Mouse (Mus musculus) myocyte (in vitro differentiated cells): Measurements from ENCODE around the gene Kirrel3. TPM values are rescaled to one million over a fixed set of nuclear protein-coding genes. Genes with fewer than 3 reads are reported as not detected.
A peak's percentile ranks its signal among the peaks of the same experiment; 100 is the strongest.

ENCODE experiments used
- H3K27me3 ChIP-seq: one replicate; pipeline ENCODE4 v1.6.1; 2011; ENCODE audit not compliant: control insufficient read depth, insufficient read depth, insufficient read length
- H3K36me3 ChIP-seq: one replicate; pipeline ENCODE4 v1.6.1; 2011; ENCODE audit not compliant: control insufficient read depth, insufficient read depth
- H3K4me2 ChIP-seq: one replicate; pipeline ENCODE4 v1.6.1; 2011; ENCODE audit warnings: low read depth, control low read depth
- H3K4me3 ChIP-seq: one replicate; pipeline ENCODE4 v1.5.1; 2011; ENCODE audit warnings: mild to moderate bottlenecking, control low read depth, moderate library complexity
- H3K79me2 ChIP-seq: one replicate; pipeline ENCODE4 v1.6.1; 2011; ENCODE audit not compliant: control insufficient read depth, insufficient read depth
- H3ac ChIP-seq: one replicate; pipeline ENCODE4 v1.6.1; 2011; ENCODE audit not compliant: control insufficient read depth, insufficient read length
- CEBPB ChIP-seq: IDR thresholded peaks from 2 replicates; pipeline ENCODE4 v1.6.1; 2011; ENCODE audit warnings: mild to moderate bottlenecking, moderate library complexity; ENCODE audit not compliant: poor library complexity, insufficient read depth, severe bottlenecking
- E2F4 ChIP-seq: IDR thresholded peaks from one replicate; pipeline ENCODE4 v1.6.1; 2011; ENCODE audit warnings: mild to moderate bottlenecking, control low read depth, moderate library complexity; ENCODE audit not compliant: insufficient read depth
- MAX ChIP-seq: IDR thresholded peaks from one replicate; pipeline ENCODE4 v1.6.1; 2011; ENCODE audit warnings: low read depth, mild to moderate bottlenecking, control low read depth
- MYOD1 ChIP-seq, 3 experiments: IDR thresholded peaks; one replicate each; pipeline ENCODE4 v1.6.1; 2011; ENCODE audit warnings: control low read depth in 2 of 3, low read depth in 2 of 3, mild to moderate bottlenecking in 2 of 3, moderate library complexity in 1 of 3; ENCODE audit not compliant: insufficient read length in 2 of 3, control insufficient read depth in 1 of 3
- MYOG ChIP-seq, 3 experiments: IDR thresholded peaks; one replicate each; pipeline ENCODE4 v1.6.1; 2011; ENCODE audit warnings: control low read depth in 2 of 3, low read depth in 2 of 3, mild to moderate bottlenecking in 2 of 3; ENCODE audit not compliant: insufficient read length in 2 of 3, control insufficient read depth in 1 of 3, insufficient read depth in 1 of 3
- POLR2A ChIP-seq: IDR thresholded peaks from one replicate; pipeline ENCODE4 v1.6.1; 2011; ENCODE audit warnings: low read depth, mild to moderate bottlenecking, control low read depth, moderate library complexity; ENCODE audit not compliant: insufficient read length
- POLR2AphosphoS2 ChIP-seq: IDR thresholded peaks from one replicate; pipeline ENCODE4 v1.6.1; 2011; ENCODE audit warnings: low read depth, control low read depth; ENCODE audit not compliant: insufficient read length
- REST ChIP-seq: IDR thresholded peaks from one replicate; pipeline ENCODE4 v1.6.1; 2011; ENCODE audit warnings: mild to moderate bottlenecking, control low read depth, moderate library complexity; ENCODE audit not compliant: insufficient read depth, insufficient read length
- SRF ChIP-seq: IDR thresholded peaks from one replicate; pipeline ENCODE4 v1.6.1; 2011; ENCODE audit warnings: low read depth; ENCODE audit not compliant: control insufficient read depth, insufficient read length
- TCF12 ChIP-seq: IDR thresholded peaks from one replicate; pipeline ENCODE4 v1.6.1; 2011; ENCODE audit warnings: mild to moderate bottlenecking, control low read depth; ENCODE audit not compliant: poor library complexity, insufficient read depth, severe bottlenecking
- TCF3 ChIP-seq: IDR thresholded peaks from one replicate; pipeline ENCODE4 v1.6.1; 2011; ENCODE audit warnings: low read depth, control low read depth; ENCODE audit not compliant: insufficient read length
- USF1 ChIP-seq: IDR thresholded peaks from one replicate; pipeline ENCODE4 v1.6.1; 2011; ENCODE audit warnings: low read depth, mild to moderate bottlenecking, control low read depth, moderate library complexity
- polyA plus RNA-seq: library from polyadenylated mRNA; unstranded; fragments of >200 nt; fragmentation: generic; extraction: Trizol; gene quantifications from one replicate; pipeline ENCODE4 v1.2.1, GENCODE M21; 2012; ENCODE audit warnings: missing spikeins

Gene Kirrel3
- polyA plus RNA-seq, 1 experiment, result 2.8 TPM

DNA sequence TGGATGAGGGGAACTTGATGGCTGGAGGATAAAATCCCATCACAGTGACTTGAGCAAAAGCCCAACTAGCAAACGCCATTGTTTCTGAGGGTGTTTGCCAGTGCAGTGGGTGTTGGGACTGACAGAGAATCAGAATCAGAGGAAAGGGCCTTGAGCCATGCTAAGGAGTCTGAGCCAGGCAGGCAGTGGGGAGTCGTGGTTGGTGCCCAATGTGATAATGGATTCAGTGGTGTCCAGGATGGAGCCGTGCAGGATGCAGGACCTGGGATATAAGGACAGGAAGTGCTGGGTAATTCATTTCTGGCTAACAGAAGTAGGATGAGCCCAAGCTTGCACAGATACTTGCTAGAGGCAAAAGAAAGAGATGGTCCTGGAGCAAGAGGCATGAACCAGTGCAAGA lies 477.9 kb downstream of the Kirrel3 start:
- Histone ChIP-seq H3K36me3 (no peaks in the 10 kb centered on the region), H3K27me3 (no peaks in the 10 kb centered on the region), H3ac (no peak overlapping the region), H3K79me2 (no peaks in the 10 kb centered on the region), H3K4me2 (no peak overlapping the region), H3K4me3 (no peak overlapping the region)
- TF ChIP-seq MYOG (IDR thresholded peaks at IDR 0.05; ENCODE audit: control insufficient read depth in 1 of 3, insufficient read depth in 1 of 3, insufficient read length in 2 of 3, low read depth in 2 of 3) (no peak), CEBPB (no peak), SRF (no peak), E2F4 (no peak), POLR2AphosphoS2 (no peak), MAX (no peak), USF1 (no peak), REST (no peak), TCF3 (no peak), MYOD1 (IDR thresholded peaks at IDR 0.05; ENCODE audit: control insufficient read depth in 1 of 3, insufficient read length in 2 of 3, low read depth in 2 of 3) (no peak), POLR2A (no peak), TCF12 (no peak)

DNA sequence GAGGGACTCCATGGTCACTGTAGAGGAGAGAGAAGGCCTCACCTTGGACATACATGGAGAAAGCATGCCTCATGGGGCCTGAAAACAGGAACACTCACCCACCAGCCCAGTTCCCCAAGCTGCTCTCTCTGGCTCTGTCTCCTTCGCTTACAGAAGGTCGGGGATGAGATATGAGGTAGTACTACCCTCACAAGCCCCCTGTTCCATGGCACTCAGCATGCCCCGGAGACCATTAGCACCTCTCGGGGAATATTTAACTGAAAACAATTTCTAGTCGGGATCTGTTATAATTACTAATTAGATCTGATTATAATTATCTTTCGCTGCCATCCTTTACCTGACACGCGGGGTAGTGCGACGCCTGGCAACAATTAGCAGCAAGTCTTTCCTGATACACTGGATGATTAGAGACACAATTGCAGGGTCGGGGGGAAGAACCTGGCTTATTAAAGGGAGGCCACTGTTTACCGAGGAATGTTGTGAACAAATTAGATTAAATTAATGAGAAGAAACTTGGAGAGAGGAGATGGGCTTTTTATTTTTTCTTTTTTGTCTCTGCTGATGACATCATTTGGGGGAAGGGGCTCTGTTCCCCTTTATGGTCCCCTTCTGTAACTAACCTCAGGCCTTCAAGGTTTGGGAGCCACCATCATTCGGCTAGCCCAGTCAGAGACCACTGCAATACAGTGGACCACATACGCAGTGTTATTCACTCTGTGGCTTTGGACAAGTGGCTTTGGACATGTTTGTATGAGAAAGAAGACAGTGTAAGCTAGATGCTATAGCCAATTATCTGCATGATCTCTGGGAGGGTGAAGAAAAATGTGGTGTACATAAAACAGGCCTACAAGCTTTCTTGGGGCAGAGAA lies 478.7 kb downstream of the Kirrel3 start:
- Histone ChIP-seq H3K4me3 (no peak overlapping the region), H3K27me3 (no peaks in the 10 kb centered on the region), H3K36me3 (no peaks in the 10 kb centered on the region), H3ac (no peak overlapping the region), H3K79me2 (no peaks in the 10 kb centered on the region), H3K4me2 (no peak overlapping the region)
- TF ChIP-seq E2F4, result no peak
- no peak for TF ChIP-seq MAX
- no peak for TF ChIP-seq MYOG (IDR thresholded peaks at IDR 0.05; ENCODE audit: control insufficient read depth in 1 of 3, insufficient read depth in 1 of 3, insufficient read length in 2 of 3, low read depth in 2 of 3)
- TF ChIP-seq TCF12, result no peak
- TF ChIP-seq USF1, result no peak
- no peak for TF ChIP-seq REST
- TF ChIP-seq MYOD1 (IDR thresholded peaks at IDR 0.05; ENCODE audit: control insufficient read depth in 1 of 3, insufficient read length in 2 of 3, low read depth in 2 of 3), result no peak
- TF ChIP-seq TCF3, result no peak
- no peak for TF ChIP-seq SRF
- TF ChIP-seq POLR2AphosphoS2, result no peak
- no peak for TF ChIP-seq CEBPB
- no peak for TF ChIP-seq POLR2A

GRCm38 (mm10) chr9:34965041-34965415 lies 479.3 kb downstream of the Kirrel3 start:
- no peaks in the 10 kb centered on the region for H3K79me2 ChIP-seq
- H3K4me2 ChIP-seq, result no peak overlapping the region
- no peak overlapping the region for H3ac ChIP-seq
- TF ChIP-seq USF1 (no peak), TCF3 (no peak), E2F4 (no peak), MYOG (IDR thresholded peaks at IDR 0.05; ENCODE audit: control insufficient read depth in 1 of 3, insufficient read depth in 1 of 3, insufficient read length in 2 of 3, low read depth in 2 of 3) (no peak), REST (no peak), SRF (no peak), CEBPB (no peak), POLR2AphosphoS2 (no peak), MYOD1 (IDR thresholded peaks at IDR 0.05; ENCODE audit: control insufficient read depth in 1 of 3, insufficient read length in 2 of 3, low read depth in 2 of 3) (no peak)
- no peaks in the 10 kb centered on the region for H3K27me3 ChIP-seq
- H3K4me3 ChIP-seq, result no peak overlapping the region
- no peaks in the 10 kb centered on the region for H3K36me3 ChIP-seq

GRCm38 (mm10) chr9:34967772-34968171 lies 482.1 kb downstream of the Kirrel3 start:
- Histone ChIP-seq H3K4me2 (no peak overlapping the region), H3K27me3 (no peaks in the 10 kb centered on the region), H3K79me2 (no peaks in the 10 kb centered on the region), H3K36me3 (no peaks in the 10 kb centered on the region), H3K4me3 (no peak overlapping the region), H3ac (no peak overlapping the region)
- no peak for TF ChIP-seq CEBPB
- no peak for TF ChIP-seq MAX
- TF ChIP-seq MYOG (IDR thresholded peaks at IDR 0.05; ENCODE audit: control insufficient read depth in 1 of 3, insufficient read depth in 1 of 3, insufficient read length in 2 of 3, low read depth in 2 of 3), result no peak
- no peak for TF ChIP-seq E2F4

DNA sequence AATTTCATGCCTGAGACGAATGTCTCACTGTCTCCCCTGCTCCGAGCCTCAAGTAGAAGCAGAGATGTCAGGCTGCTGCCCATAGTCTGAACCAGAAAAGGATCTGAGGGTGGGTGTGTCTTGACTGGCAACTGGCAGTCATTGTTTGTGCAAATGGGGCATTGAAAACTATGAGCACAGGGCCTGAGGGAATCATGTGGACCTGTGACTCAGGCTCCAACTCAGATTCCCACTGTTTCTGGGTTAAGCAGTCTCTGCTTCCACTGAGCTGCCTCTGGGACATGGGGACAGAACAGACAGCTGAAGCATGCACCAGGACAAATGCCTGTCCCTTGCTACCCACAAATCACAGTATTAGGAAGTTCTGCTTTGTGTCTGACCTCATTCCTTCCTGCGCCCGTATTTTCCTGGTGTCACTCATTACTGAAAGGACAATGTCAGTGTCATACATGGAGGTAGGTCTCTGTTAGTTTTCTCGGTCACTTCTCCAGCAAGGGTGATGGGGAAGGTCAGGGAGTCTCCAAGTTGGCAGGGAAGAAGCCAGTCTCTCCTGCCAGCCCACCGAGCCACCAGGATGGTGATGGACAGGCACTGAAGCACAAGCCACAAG lies 484.3 kb downstream of the Kirrel3 start:
- no peaks in the 10 kb centered on the region for H3K36me3 ChIP-seq

More for the DNA sequence above, 484.3 kb downstream of the Kirrel3 start:
- Histone ChIP-seq H3K79me2 (no peaks in the 10 kb centered on the region), H3K4me3 (no peak overlapping the region), H3K27me3 (no peaks in the 10 kb centered on the region), H3ac (no peak overlapping the region), H3K4me2 (peak overlapping the region; percentile 36)
- no peak for TF ChIP-seq USF1
- TF ChIP-seq MYOD1 (IDR thresholded peaks at IDR 0.05; ENCODE audit: control insufficient read depth in 1 of 3, insufficient read length in 2 of 3, low read depth in 2 of 3), result peak in 1 of 3 experiments; percentile 9
